Mouse (Mus musculus) kidney, adult 2 months (tissue): Measurements from ENCODE around the gene Ankrd6.

Experiments
- CTCF ChIP-seq: fragments of 200-500 bp; conservative IDR thresholded peaks from 2 replicates; pipeline ENCODE4 v1.5.1; 2011; ENCODE audit warnings: low read depth, mild to moderate bottlenecking, control low read depth, low read length, moderate library complexity, mixed read lengths; ENCODE audit not compliant: insufficient read depth, insufficient read length
- POLR2A ChIP-seq: fragments of 200-500 bp; IDR thresholded peaks from one replicate; pipeline ENCODE4 v1.6.1; 2011; ENCODE audit warnings: low read depth, low read length, control low read depth

DNA sequence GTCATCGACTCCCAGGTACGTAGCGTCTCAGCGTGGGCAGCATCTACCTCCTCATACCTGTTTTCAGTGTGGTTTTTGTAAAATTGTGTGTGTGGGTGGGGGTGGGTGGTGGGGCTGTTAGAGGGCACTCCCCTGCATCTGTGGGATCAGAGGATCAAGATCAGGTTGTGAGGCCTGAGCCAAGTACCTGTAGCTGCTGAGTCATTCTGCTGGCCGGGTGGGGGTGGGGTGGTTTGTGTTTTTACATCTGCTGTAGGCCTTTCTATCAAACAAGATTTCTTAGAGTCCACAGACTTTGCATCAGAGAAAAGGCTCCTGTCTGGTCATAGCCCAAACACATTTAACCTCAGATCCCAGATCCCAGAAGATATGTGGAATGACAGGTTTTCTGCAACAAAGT is 45.4 kb upstream of the Ankrd6 start:
- TF ChIP-seq CTCF = no peak
- no peak for TF ChIP-seq POLR2A
